Mouse (Mus musculus): ENCODE measurements at regions not wholly inside any gene's neighbourhood (a gene's known extent, or its start where the extent isn't known, plus 50 kb on each side); places are given as distances from the start of the nearest gene placed in this dataset. TPM values are rescaled to one million over a fixed set of nuclear protein-coding genes. Genes with fewer than 3 reads are reported as not detected.

DNA sequence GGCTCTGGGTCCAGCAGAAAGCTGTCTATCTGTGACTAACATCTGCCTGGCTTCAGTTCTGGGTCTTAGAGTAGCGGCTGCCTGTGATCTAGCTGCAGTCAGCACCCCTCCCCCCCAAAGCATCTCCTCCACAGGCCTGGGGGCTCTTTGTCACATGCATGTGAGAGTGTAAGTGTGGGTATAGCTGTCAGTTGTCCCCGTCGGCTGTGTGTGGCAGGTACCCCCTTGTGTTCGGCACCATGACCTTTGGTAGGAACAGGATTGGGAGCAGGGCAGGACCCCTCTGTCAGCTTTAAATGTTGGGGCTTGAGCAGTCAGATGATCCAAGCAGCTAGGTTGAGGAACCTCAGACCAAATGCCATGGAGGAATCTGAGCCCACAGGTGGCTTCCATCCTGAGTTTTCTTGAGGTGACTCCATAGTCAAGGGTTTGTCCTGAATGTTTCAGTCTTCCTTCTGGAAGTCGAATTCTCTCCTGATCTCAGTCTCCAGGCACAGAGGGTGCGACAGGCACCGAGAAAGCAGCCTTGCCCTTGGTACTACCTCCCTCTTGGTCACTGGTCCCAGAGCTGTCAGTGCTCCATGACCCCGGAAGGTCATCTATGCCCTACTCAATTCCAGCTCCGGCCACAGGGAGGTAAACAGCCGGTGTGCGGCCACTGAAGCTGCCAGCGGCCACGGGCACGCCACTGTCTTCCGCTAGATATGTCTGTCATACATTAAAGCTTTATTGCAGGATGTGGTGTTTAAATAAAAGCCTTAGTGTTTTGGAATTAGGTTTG is 55.9 kb upstream of the Gata5 start:
- DNase-seq (ENCODE audit: extremely low spot score in 1 of 2, low spot score in 2 of 2), result no peak
- intact Hi-C loops (cut with DNase I), result no loop called here

DNA sequence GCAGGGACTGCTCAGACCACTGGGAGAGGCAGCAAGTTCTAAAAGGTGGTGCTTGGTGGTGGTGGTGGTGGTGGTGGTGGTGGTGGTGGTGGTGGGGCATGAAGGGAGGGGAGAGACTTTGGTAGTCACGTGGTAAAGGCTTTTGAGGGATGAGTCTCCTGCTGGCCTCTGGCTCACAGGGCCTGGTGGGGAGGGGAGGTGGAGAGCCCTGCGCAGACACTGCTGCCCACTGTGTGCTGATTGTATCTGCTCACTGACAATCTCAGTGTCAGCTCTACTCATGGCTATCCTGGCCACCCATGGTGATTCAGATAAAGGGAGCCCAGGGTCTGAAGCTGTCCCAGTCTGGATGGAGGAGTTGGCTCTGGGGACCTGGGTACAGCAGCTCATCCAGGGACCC is 55.0 kb upstream of the Gata5 start:
- DNase-seq (ENCODE audit: extremely low spot score in 1 of 2, low spot score in 2 of 2), result no peak
- intact Hi-C loops (cut with DNase I), result no loop called here

- DNase-seq (ENCODE audit: extremely low spot score in 1 of 2, low spot score in 2 of 2), result no peak
- intact Hi-C loops (cut with DNase I), result no loop called here
Observed at GRCm38 (mm10) chr2:180389013-180389412, 54.5 kb upstream of the Gata5 start.

DNA sequence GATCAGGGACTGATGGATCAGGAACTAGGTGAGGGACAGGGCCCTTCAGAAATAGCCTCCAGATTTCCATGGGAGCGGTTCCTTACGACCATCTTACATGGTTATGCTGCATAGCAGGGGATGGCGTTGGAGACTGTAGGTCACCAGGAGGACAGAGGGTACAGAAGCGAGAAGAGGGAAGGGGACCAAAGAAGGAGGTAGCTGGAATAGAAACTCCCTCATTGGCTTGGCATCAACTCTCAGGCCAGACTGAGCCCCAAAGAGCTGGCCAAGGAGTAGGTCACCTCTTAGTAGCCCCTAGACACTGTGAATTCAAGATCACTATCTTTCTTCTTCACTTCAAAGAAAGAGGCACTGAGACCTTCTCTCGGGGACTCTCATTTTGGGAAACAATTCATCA is 53.6 kb upstream of the Gata5 start:
- no peak for DNase-seq (ENCODE audit: extremely low spot score in 1 of 2, low spot score in 2 of 2)
- intact Hi-C loops (cut with DNase I), result no loop called here

GRCm38 (mm10) chr2:180387305-180387704 is 52.8 kb upstream of the Gata5 start:
- no peak for DNase-seq (ENCODE audit: extremely low spot score in 1 of 2, low spot score in 2 of 2)
- intact Hi-C loops (cut with DNase I), result no loop called here

DNA sequence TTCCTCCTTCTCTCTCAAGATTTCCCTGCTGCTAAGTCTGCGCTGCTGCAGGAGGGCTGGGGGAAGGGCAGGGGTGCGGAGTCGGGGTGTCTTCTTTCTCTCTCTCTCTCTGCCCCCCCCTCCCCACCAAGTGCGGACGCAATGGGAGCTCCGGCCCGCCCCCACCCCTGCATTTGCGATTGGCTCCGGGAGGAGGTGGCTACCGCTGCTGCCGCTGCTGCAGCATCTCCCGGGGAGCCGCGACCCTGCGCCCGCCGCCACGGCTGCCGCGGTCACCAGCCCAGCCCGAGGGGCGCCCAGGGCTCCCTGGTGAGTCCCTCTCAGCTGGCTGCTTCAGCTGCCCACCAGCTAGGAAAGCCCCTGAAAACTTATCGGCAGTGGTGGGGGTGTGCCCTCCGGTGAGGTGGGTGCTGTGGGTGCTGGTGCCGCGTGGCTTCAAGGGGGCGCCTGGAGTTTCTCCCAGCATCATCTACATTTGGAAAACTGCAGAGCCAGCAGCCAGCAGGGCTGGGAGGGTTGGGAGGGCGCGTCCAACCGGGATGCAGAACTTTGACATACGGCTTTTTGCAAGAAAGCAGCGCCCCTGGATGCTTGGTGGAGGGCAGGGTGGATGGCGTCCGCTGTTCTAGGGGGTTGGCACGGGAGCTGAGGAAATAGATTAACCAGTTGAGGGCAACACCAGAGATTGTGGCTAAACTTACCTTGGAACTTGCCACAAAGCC is 51.6 kb upstream of the Gata5 start:
- intact Hi-C loops (cut with DNase I), result no loop called here
- peak in 1 of 2 experiments; percentile 39 for DNase-seq (ENCODE audit: extremely low spot score in 1 of 2, low spot score in 2 of 2)

GRCm38 (mm10) chr2:180385231-180385895 is 50.9 kb upstream of the Gata5 start:
- intact Hi-C loops (cut with DNase I), result no loop called here

More at GRCm38 (mm10) chr2:180385231-180385895, 50.9 kb upstream of the Gata5 start:
- DNase-seq (ENCODE audit: extremely low spot score in 1 of 2, low spot score in 2 of 2), result no peak

Small RNA genes in the stretch of these regions (microRNA-seq; reads per million reads assigned to microRNA genes)
- gene Mir133a-2 (not detected), gene Mir1a-1 (not detected)
